Mouse (Mus musculus): ENCODE data around the gene Alk.

DNA sequence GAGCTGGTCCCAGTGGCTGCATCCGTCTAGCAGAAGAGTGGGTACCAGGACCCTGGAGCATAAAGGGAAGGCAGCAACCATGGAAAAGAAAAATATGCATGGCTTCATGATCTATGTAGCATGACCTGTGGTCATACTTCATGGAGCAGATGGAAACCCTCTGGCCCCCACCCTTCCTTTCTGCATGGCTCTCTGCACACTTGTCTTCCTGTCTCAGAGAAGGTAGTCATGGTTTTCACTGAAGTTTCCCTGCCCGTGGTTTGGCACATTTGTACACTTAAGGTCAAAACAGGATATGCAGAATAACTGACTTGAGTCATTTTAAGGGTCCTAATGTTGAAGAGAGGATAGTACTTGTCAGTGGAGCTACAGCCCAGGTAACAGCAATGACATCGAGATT lies 16.8 kb downstream of the Alk start:
- TF ChIP-seq CTCF (IDR thresholded peaks at IDR 0.05; ENCODE audit: low read depth, low read length) = no peak
- TF ChIP-seq POLR2AphosphoS5 (IDR thresholded peaks at IDR 0.05; ENCODE audit: insufficient replicate concordance, low read depth, low read length) = no peak
- TF ChIP-seq GATA1 (IDR thresholded peaks at IDR 0.05; ENCODE audit: borderline replicate concordance, low read length) = no peak
- no peak for TF ChIP-seq TAL1 (conservative IDR thresholded peaks at IDR 0.05; ENCODE audit: low read depth, low read length)

Data from G1E (cell line).